Mouse (Mus musculus): ENCODE results near the gene Cxcr4.

The Cxcr4 gene

GRCm38 (mm10) chr1:128592211-128592741, at the start of gene Cxcr4:
Cxcr4 (minus strand) TSS chr1:128592293.
- peak; percentile 92 to 96 for DNase-seq (ENCODE audit: low spot score in 2 of 2)

GRCm38 (mm10) chr1:128639707-128640107, 47.6 kb upstream of the Cxcr4 start:
- no peak for DNase-seq (ENCODE audit: low spot score in 2 of 2)

- DNase-seq (ENCODE audit: low spot score in 2 of 2) = no peak
Measured at GRCm38 (mm10) chr1:128637230-128637740, 45.2 kb upstream of the Cxcr4 start.

DNA sequence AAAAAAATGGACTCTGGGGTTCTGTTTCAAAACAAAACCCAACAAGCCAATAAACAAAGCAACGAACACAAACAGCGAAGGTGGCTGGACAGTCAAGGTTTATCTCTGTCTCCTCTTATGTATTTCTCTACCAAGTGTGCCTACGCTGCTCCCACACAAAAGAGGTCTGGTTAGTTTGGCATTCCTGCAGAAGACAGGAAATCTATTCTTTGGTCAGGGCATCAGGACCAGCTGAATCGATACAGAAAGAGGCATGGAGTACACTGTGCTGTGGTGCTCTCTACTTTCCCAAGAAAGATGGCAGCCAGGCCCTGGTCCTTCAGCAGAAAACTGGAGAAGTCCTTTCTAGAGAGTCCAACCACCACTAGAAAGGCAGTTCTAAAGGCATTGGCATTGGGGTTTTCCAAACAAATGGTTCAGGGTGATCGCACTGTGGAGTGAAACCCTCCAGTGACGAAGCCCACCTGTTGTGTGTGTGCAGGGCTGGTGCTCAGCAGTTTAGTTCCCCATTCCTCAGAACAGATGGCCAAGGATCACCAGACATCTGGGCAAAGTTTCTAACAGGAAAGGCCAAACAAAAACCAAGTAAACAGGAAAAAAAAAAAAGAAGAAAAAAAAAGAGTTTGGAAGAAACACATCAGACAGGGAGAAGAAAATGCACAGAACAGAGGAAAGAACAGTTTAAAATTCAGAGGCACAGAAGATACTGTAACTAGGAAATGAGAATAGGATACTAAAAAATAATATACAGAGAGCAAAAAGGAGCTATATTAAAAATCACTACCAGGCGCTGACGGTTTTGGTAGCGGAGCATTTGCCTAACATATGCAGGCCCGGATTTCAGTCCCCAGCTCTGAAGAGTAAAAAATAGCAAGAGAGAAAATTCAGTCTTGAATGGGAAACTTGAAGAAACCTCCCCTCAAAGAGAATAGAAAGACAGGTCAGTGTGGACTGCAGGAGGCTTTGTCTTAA, 44.5 kb upstream of the Cxcr4 start:
- no peak for DNase-seq (ENCODE audit: low spot score in 2 of 2)

GRCm38 (mm10) chr1:128633711-128634379, 41.8 kb upstream of the Cxcr4 start:
- DNase-seq (ENCODE audit: low spot score in 2 of 2) = no peak

DNA sequence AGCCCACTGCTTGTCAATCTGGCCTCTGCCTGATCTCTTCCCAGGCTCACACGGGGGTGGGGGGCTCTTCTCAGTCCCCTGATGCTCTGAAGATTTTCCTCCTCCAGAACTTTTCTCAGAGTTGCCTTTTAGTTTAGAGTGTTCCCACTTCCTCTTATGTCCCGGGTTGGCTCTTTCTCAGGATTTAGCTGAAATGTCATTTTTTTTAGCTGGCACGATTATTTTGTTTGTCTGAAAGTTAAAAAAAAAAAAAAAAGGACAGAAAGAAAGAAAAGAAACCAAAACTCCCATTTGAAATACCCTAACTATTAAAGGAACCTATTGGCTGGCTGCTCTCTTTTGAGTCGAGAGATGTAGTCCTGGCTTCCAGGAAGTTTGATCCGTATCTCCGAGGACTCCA, 40.4 kb upstream of the Cxcr4 start:
- no peak for DNase-seq (ENCODE audit: low spot score in 2 of 2)

- DNase-seq (ENCODE audit: low spot score in 2 of 2) = no peak
Measured at GRCm38 (mm10) chr1:128626144-128626678, 34.1 kb upstream of the Cxcr4 start.

DNA sequence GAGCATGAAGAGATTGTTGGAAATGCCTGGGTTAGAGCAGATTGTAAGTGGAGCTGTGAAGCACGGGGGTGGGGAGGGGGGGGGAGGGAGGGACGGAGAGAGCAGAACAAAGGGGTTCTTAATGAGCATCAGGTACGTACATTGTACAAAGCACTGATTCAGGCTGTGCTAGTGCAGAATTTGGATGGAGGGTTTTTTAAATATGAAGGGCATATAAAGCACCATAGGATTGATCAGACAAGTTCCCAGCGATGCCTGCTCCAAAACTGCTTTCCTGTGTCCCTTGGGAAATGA, 31.4 kb upstream of the Cxcr4 start:
- DNase-seq (ENCODE audit: low spot score in 2 of 2) = no peak

GRCm38 (mm10) chr1:128622867-128623593, 30.9 kb upstream of the Cxcr4 start:
- no peak for DNase-seq (ENCODE audit: low spot score in 2 of 2)

GRCm38 (mm10) chr1:128617654-128618310, 25.7 kb upstream of the Cxcr4 start:
- DNase-seq (ENCODE audit: low spot score in 2 of 2) = no peak

GRCm38 (mm10) chr1:128616586-128616985, 24.5 kb upstream of the Cxcr4 start:
- DNase-seq (ENCODE audit: low spot score in 2 of 2) = no peak

- no peak for DNase-seq (ENCODE audit: low spot score in 2 of 2)
Measured at GRCm38 (mm10) chr1:128615459-128615806, 23.3 kb upstream of the Cxcr4 start.

GRCm38 (mm10) chr1:128614653-128615458, 22.8 kb upstream of the Cxcr4 start:
- no peak for DNase-seq (ENCODE audit: low spot score in 2 of 2)

DNA sequence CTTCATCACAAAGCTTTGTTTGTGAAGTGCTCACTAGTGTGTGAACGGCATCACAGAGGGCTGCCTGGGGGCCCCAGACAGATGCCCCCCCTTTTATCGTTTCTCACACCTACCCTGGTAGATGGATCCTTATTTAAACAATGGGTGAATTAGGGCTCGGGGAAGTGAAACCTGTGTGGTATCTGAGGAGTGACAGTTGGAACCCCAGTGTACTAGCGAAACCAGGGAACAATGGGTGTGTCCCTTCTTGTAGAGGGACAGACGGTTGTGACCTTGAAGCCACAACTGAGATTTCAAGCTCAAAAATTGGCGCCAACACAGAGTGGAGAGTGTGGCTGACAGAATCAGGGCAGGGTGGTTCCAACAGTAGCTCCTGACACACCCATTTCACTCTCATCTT, 16.0 kb upstream of the Cxcr4 start:
- DNase-seq (ENCODE audit: low spot score in 2 of 2) = no peak

- DNase-seq (ENCODE audit: low spot score in 2 of 2) = no peak
Measured at GRCm38 (mm10) chr1:128607423-128607822, 15.3 kb upstream of the Cxcr4 start.

- no peak for DNase-seq (ENCODE audit: low spot score in 2 of 2)
Measured at GRCm38 (mm10) chr1:128605794-128606193, 13.7 kb upstream of the Cxcr4 start.

GRCm38 (mm10) chr1:128602688-128603385, 10.7 kb upstream of the Cxcr4 start:
- peak; percentile 70 to 72 for DNase-seq (ENCODE audit: low spot score in 2 of 2)

DNA sequence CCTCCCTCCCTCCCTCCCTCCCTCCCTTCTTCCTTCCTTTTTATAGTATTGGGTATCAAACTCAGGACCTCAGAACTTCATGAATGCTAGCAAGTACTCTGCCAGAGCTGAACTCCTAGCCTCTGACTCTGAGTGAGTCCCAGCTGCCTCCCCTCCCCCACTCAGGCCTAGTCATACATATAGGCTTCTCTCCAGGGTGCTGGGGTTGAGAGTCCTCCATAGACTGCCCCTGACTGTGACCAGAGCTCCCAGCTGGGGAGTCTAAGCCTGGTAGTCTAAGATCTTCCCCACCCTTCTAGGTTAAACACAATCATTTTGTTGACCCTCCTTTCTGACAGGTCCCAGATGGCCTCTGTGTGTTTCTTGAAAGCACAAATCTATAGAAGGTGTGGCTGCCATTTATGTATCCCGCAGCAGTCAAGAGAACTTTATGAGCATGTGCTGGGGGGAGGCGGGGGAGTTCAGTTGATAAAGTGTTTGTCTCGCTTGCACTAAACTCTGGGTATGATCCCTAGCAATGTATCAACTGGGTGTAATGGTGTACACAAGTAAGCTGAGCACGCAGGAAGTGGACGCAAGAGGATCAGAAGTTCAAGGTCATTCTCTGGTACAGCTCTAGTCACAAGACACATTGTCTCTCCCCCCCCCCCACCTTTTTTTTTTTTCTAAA, 10.1 kb upstream of the Cxcr4 start:
- peak; percentile 79 to 85 for DNase-seq (ENCODE audit: low spot score in 2 of 2)

DNA sequence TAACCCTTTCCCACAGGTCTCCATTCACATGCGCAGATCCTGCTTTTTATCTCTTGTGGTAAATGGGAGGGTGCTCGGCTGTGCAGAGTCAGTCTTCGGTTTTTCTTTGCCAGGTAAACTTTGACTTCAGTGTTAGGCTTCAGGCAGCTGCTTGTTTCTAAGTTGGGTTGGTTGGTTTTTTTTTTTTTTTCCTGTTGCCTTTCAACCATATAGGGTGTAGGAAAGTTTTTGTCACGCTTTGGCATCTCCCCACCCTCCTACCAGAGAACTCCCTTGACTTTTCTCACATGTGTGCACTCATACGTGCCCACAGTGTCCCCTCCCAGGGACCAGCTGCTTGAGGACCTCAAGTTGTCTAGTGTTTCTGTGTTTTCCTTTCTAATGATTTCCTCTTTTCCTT, 9.2 kb upstream of the Cxcr4 start:
- DNase-seq (ENCODE audit: low spot score in 2 of 2) = no peak
